Mouse (Mus musculus) midbrain, postnatal 0 days (tissue): Measurements from ENCODE around the gene Nfya. TPM values are rescaled to one million over a fixed set of nuclear protein-coding genes. Genes with fewer than 3 reads are reported as not detected.

ENCODE experiments used
- ATAC-seq: fragments of 200-750 bp; cut with Nextera tagmentation; 2 replicates; pipeline ENCODE4 v1.8.0; 2017; ENCODE audit warnings: moderate number of reproducible peaks, mild to moderate bottlenecking, moderate TSS enrichment, moderate library complexity; ENCODE audit not compliant: low FRiP score
- DNase-seq: peaks from one replicate; pipeline ENCODE4 v3.0.0-alpha.2; 2015; ENCODE audit warnings: low spot score
- H3K27ac ChIP-seq: fragments of 300-500 bp; sonication (generic); 2 replicates; pipeline ENCODE4 v1.5.1; 2014; ENCODE audit warnings: low read depth, mild to moderate bottlenecking, low read length, mixed read lengths
- H3K27me3 ChIP-seq: fragments of 300-500 bp; sonication (generic); 2 replicates; pipeline ENCODE4 v1.6.1; 2014; ENCODE audit warnings: low read length, control low read depth, mixed read lengths; ENCODE audit not compliant: insufficient read depth
- H3K36me3 ChIP-seq: fragments of 300-500 bp; sonication (generic); 2 replicates; pipeline ENCODE4 v1.6.1; 2014; ENCODE audit warnings: low read length, control low read depth, mixed read lengths; ENCODE audit not compliant: insufficient read depth
- H3K4me1 ChIP-seq: fragments of 300-500 bp; sonication (generic); 2 replicates; pipeline ENCODE4 v1.6.1; 2014; ENCODE audit warnings: mild to moderate bottlenecking, control low read depth, antibody characterized with exemption, low read length, mixed read lengths; ENCODE audit not compliant: insufficient read depth
- H3K4me2 ChIP-seq: fragments of 300-500 bp; sonication (generic); 2 replicates; pipeline ENCODE4 v1.6.1; 2014; ENCODE audit warnings: low read depth, mild to moderate bottlenecking, low read length, mixed read lengths; ENCODE audit not compliant: poor library complexity, severe bottlenecking
- H3K4me3 ChIP-seq: fragments of 300-500 bp; sonication (generic); 2 replicates; pipeline ENCODE4 v1.5.1; 2014; ENCODE audit warnings: low read depth, mild to moderate bottlenecking, low read length, moderate library complexity
- H3K9ac ChIP-seq: fragments of 300-500 bp; sonication (generic); replicated peaks from 2 replicates; pipeline ENCODE4 v1.6.1; 2014; ENCODE audit warnings: mild to moderate bottlenecking, low read length, moderate library complexity, mixed read lengths; ENCODE audit not compliant: poor library complexity, severe bottlenecking
- H3K9me3 ChIP-seq: fragments of 300-500 bp; sonication (generic); 2 replicates; pipeline ENCODE4 v1.6.1; 2016; ENCODE audit warnings: low read length, control low read depth
- CTCF ChIP-seq: IDR thresholded peaks from 2 replicates; pipeline ENCODE4 v1.5.1; 2016; ENCODE audit warnings: antibody characterized with exemption, mild to moderate bottlenecking
- WGBS: fragments of 180-500 bp; shearing (Covaris S2); extraction: QIAGEN DNeasy Blood & Tissue Kit; methylation state at CpG from one replicate; pipeline ENCODE4 v1.1.7; 2014; 5-methylcytosine and 5-hydroxymethylcytosine counted together
- polyA plus RNA-seq: library from polyadenylated mRNA; unstranded; fragments of >200 nt; fragmentation: Nextera tagmentation; extraction: Ambion mirVana; gene quantifications from 2 replicates; pipeline ENCODE4 v1.2.1, GENCODE M21; 2015
- total RNA-seq: library from RNA; depleted of rRNA; stranded (reverse); fragments of >200 nt; gene quantifications from 2 replicates; pipeline ENCODE4 v1.2.3, GENCODE M21; 2014; rRNA removed

The Nfya gene
- total and polyA plus RNA-seq, 2 experiments from 2014 or later = 4.1 to 30.9 TPM

- ATAC-seq (no peak), DNase-seq (no peak)
- Histone ChIP-seq H3K4me2 (no peak overlapping the region), H3K27me3 (no peaks in the 10 kb centered on the region), H3K4me3 (no peak overlapping the region), H3K36me3 (no peaks in the 10 kb centered on the region), H3K9me3 (no peaks in the 10 kb centered on the region), H3K27ac (no peak overlapping the region), H3K4me1 (no peaks in the 10 kb centered on the region), H3K9ac (no peak overlapping the region)
- no peak for TF ChIP-seq CTCF
- 70% methylated on average over 3 of the region's 3 CpGs for WGBS
Measured at GRCm38 (mm10) chr17:48341947-48342346, 67.8 kb downstream of the Nfya start.

DNA sequence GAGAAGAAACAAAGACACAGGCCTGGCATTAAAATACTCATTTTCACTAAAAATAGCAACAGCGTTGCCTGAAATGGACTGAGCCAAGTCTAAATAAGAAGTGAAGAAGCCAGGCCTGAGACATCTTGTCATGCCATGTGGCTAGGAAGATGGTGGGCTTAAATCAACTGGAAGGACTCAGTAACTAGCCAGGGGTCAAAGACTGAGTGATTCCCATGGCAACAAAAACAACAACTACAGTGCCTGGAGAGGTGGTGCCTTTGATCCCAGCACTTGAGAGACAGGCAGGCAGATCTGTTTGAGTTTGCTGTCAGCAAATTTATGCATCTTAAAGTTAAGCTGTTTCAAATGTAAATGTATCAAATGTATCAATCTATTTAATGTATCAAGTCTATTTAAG lies 69.4 kb downstream of the Nfya start:
- H3K36me3 ChIP-seq = no peaks in the 10 kb centered on the region

More for the DNA sequence above, 69.4 kb downstream of the Nfya start:
- ATAC-seq = no peak
- no peak overlapping the region for H3K4me3 ChIP-seq
- 89% methylated on average over 1 of the region's 1 CpGs for WGBS
- no peak overlapping the region for H3K27ac ChIP-seq
- no peaks in the 10 kb centered on the region for H3K4me1 ChIP-seq
- H3K9me3 ChIP-seq = no peaks in the 10 kb centered on the region
- H3K27me3 ChIP-seq = no peaks in the 10 kb centered on the region
- H3K4me2 ChIP-seq = no peak overlapping the region
- no peak overlapping the region for H3K9ac ChIP-seq
- no peak for DNase-seq
- TF ChIP-seq CTCF = no peak

Other genes starting within 250 kb of the Nfya start
- not detected in 2 replicates for gene A530064D06Rik, start 242.6 kb downstream of the Nfya start, total RNA-seq
- gene A530064D06Rik, start 242.6 kb downstream of the Nfya start, polyA plus RNA-seq = not detected in 2 replicates
- not detected in 2 replicates for gene Trem1, start 177.1 kb downstream of the Nfya start, total RNA-seq
- not detected in 2 replicates for gene Trem1, start 177.1 kb downstream of the Nfya start, polyA plus RNA-seq
- gene Trem3, start 162.1 kb downstream of the Nfya start, total RNA-seq = not detected in 2 replicates
- gene Trem3, start 162.1 kb downstream of the Nfya start, polyA plus RNA-seq = not detected in 2 replicates
- 0.27 TPM in 1 of 2 replicates, not detected in the other for gene Treml4, start 145.6 kb downstream of the Nfya start, total RNA-seq
- 0.16 and 0.22 TPM in 2 replicates for gene Treml4, start 145.6 kb downstream of the Nfya start, polyA plus RNA-seq
- gene Treml2, start 110.4 kb downstream of the Nfya start, total RNA-seq = 0.42 and 0.49 TPM in 2 replicates
- 0.06 and 0.07 TPM in 2 replicates for gene Treml2, start 110.4 kb downstream of the Nfya start, polyA plus RNA-seq
- 0.16 TPM in 1 of 2 replicates, not detected in the other for gene B430306N03Rik, start 93.8 kb downstream of the Nfya start, total RNA-seq
- 0.06 and 0.10 TPM in 2 replicates for gene B430306N03Rik, start 93.8 kb downstream of the Nfya start, polyA plus RNA-seq
- gene Trem2, start 63.5 kb downstream of the Nfya start, total RNA-seq = 10.9 and 23.6 TPM in 2 replicates
- gene Trem2, start 63.5 kb downstream of the Nfya start, polyA plus RNA-seq = 8.2 and 8.4 TPM in 2 replicates
- 0.66 TPM in 1 of 2 replicates, not detected in the other for gene Treml1, start 50.0 kb downstream of the Nfya start, total RNA-seq
- 0.21 TPM in 1 of 2 replicates, not detected in the other for gene Treml1, start 50.0 kb downstream of the Nfya start, polyA plus RNA-seq
- gene Oard1, start 108 bp upstream of the Nfya start, total RNA-seq = 12.9 and 15.0 TPM in 2 replicates
- 28.0 and 30.2 TPM in 2 replicates for gene Oard1, start 108 bp upstream of the Nfya start, polyA plus RNA-seq
- 0.11 and 0.80 TPM in 2 replicates for gene Apobec2, start 23.0 kb upstream of the Nfya start, total RNA-seq
- gene Apobec2, start 23.0 kb upstream of the Nfya start, polyA plus RNA-seq = 0.31 and 0.32 TPM in 2 replicates
- gene Tspo2, start 41.6 kb upstream of the Nfya start, total RNA-seq = 0.22 and 0.85 TPM in 2 replicates
- gene Tspo2, start 41.6 kb upstream of the Nfya start, polyA plus RNA-seq = 0.74 and 1.4 TPM in 2 replicates
- gene Unc5cl, start 45.0 kb upstream of the Nfya start, total RNA-seq = 0.19 and 0.49 TPM in 2 replicates
- gene Unc5cl, start 45.0 kb upstream of the Nfya start, polyA plus RNA-seq = 0.06 and 0.32 TPM in 2 replicates